Mouse (Mus musculus): ENCODE data around the gene Pigv.

Gene Pigv

DNA sequence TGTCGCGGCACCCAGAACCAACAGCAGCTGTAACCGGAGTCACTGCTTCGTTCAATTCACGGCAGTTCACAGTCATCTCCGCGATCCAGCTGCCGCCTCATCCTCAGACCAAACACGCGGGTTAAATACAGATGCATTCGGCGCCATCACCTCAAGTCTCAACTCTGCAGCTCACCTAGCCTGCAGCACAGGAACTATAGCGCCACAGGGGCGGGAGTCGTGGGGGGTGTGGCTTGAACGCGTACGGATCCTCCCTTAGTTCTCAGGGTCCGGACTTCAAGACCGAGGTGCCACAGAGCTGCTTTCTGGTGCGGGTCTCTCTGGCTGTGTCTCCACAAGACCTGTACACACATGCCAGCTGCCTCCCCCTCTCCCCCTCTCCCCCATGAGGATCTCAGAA, 26.8 kb downstream of the Pigv start:
- DNase-seq (ENCODE audit: low spot score in 2 of 2) = no peak

- no peak for DNase-seq (ENCODE audit: low spot score in 2 of 2)
Measured at GRCm38 (mm10) chr4:133645195-133645594, 27.3 kb downstream of the Pigv start.

GRCm38 (mm10) chr4:133634043-133634410, 38.4 kb downstream of the Pigv start:
- no peak for DNase-seq (ENCODE audit: low spot score in 2 of 2)

DNA sequence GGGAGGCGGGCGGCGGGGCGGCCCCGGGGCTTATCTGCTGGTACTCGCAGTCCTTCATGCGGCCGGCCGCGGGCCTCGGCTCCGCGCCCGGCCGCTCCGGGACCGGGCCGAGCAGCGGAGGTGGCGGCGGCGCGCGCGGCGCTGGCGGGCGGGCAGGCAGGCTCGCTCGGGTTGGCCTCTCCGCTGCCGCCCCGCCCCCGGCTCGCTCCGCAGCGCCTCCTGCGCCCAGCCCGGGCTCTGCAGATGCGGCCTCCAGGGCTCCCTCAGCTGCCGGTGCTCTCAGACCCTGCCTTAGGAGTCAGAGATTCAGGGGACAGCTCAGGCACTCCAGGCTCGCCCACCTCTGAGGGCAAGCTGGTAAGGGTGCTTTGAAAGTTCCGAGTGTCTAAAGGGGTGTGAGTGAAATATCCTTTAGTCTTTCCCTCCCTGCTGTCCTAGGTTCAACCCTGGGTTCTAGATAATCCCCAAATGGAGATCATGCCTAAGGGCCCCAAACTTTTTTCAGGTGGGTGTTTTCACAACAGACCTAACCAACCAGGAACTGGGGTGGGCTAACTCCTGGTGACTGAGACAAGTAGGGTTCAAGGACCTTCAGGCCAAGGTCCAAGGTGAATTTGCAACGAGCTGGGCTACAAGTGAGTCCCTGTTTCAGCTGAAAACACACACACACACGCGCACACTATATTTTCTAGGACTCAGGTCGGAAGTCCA, 39.0 kb downstream of the Pigv start:
- DNase-seq (ENCODE audit: low spot score in 2 of 2) = peak; percentile 83 to 90

DNA sequence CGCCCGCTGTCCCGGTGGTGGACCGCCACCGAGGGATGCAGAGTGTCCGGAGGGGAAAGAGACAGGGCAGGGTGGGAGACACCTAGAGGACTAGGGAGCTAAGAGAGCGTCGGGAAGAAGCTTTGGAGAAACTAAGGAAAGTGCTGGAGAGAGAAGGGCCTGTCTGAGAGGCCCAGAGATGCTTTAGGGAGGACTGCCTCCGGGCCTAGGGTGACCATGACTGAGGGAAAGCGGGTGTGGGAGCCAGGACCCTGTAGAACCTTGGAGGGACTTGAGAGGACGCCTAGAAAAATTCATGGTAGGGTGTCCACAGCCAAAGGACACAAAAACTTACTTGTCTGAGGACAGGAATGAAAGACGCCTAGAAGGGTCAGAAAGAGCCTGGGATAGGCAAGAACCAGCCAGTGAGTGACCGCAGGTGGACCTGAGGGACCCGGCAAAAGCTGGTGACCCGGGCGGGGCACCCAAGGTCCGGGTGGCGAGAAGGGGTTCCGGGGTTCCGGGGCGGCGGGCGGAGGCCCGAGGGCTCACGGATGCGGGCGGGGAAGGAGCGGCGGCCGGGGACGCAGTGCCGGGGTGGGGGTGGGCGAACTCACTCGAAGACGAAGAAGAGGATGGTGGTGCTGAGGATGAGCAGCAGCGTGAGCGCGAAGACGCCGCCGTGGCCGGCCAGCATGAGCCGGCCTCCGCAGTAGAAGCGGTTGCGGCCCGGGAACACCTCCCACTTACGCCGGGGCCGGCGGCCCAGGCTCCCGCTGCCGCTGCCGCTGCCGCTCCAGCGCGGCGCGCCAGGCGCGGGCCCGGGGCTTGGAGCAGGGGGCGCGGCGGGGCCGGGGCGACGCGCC, 39.7 kb downstream of the Pigv start:
- DNase-seq (ENCODE audit: low spot score in 2 of 2) = no peak

- DNase-seq (ENCODE audit: low spot score in 2 of 2) = no peak
Measured at GRCm38 (mm10) chr4:133631769-133632411, 40.6 kb downstream of the Pigv start.

GRCm38 (mm10) chr4:133631071-133631768, 41.2 kb downstream of the Pigv start:
- no peak for DNase-seq (ENCODE audit: low spot score in 2 of 2)

DNA sequence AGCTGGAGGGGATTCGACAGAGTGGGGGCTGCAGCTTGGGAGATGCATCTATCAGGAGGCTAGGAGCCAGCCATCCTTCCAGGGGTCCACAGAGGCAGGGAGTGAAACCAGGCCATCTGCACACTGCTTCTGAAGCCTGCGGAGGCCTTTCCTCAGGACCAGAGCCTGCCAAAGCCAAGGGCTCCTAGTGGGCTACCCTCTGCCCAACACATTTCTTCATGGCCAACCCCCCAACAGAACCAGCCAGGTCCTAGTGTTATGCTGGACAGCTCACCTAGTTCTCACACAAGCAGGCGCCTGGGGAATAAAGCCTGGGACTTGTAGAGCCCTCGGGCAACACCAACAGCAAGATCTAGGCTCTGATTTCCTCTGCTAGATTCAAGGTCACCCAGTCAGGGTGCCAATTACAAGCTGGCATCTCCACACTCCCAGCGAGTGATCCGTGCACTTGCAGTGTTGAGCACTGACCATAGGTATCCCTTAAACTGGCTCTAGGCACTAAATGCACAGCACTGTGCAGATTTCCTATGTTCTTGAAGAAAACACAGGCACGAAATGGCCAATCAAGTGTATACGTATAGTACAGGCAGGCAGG, 42.0 kb downstream of the Pigv start:
- no peak for DNase-seq (ENCODE audit: low spot score in 2 of 2)

GRCm38 (mm10) chr4:133629191-133629590, 43.3 kb downstream of the Pigv start:
- DNase-seq (ENCODE audit: low spot score in 2 of 2) = no peak

GRCm38 (mm10) chr4:133628517-133628916, 43.9 kb downstream of the Pigv start:
- no peak for DNase-seq (ENCODE audit: low spot score in 2 of 2)

DNA sequence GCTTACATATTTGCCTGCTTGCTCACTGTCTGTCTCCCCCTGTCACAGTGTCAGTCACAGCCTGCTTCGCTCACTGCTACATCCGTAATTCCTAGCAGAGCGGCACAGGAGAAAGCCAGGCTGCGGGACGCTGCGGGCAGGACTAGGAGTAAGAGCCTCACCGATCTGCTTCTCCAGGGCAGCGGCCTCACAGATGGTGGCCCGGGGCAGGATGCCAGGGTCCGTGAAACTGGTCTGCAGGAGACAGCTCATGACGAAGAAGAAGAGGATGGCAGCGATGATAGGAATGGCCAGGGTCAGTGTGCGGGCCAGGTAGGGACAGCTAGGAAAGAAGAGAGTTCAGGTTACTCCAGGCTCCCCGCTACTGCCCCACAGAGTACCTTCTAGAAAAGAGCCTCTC, 45.4 kb downstream of the Pigv start:
- DNase-seq (ENCODE audit: low spot score in 2 of 2) = no peak

- no peak for DNase-seq (ENCODE audit: low spot score in 2 of 2)
Measured at GRCm38 (mm10) chr4:133626621-133627020, 45.8 kb downstream of the Pigv start.

- DNase-seq (ENCODE audit: low spot score in 2 of 2) = no peak
Measured at GRCm38 (mm10) chr4:133626221-133626620, 46.2 kb downstream of the Pigv start.

DNA sequence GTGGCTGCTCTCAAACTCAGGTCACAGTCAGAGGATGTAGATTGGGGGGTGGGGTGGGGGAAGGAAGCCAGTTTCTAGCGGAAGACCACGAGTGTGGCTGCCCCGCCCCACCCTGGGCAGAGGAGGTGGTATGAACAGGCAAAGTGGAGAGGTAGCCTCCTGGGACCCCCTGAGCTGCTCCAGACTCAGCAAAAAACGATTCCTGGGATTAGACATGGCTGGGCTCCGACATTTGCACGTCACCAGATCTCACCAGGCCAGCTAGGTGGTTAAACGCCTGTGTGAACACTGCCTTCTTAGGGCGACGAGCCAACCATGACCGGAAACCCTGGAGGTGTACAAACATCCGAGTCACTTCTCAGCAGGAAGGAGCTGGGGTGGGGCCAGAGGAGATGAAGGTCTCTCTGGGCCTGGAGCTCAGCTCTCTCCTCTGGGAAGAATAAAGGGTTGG, 46.8 kb downstream of the Pigv start:
- DNase-seq (ENCODE audit: low spot score in 2 of 2) = no peak

- no peak for DNase-seq (ENCODE audit: low spot score in 2 of 2)
Measured at GRCm38 (mm10) chr4:133624830-133625229, 47.6 kb downstream of the Pigv start.

DNA sequence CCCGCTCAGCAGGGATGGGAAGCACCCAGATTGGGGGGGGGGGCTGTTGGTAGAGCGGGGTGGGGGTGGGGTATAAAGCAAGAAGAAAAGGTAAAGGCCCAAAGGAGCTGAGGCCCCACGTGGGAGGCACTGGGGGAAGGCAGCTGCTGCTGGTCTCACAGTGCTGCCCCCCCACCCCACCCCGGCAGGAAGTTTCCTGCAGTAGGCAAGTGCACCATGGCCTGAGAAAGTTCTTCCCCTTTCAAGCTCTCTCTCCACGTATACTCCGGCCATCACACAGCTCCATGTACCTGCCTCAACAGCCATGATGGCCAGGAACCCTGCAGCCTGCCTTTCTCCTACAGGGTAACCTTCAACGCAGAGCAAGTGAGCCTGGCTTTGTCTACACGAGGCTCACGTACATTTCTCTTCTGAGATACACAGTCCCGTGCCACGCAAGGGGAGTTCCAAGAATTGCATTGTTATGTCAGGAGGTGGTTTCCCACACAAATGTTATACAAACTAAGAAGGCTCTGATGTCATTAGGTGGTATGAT, 50.2 kb downstream of the Pigv start:
- no peak for DNase-seq (ENCODE audit: low spot score in 2 of 2)

- DNase-seq (ENCODE audit: low spot score in 2 of 2) = no peak
Measured at GRCm38 (mm10) chr4:133620668-133621067, 51.8 kb downstream of the Pigv start.

DNA sequence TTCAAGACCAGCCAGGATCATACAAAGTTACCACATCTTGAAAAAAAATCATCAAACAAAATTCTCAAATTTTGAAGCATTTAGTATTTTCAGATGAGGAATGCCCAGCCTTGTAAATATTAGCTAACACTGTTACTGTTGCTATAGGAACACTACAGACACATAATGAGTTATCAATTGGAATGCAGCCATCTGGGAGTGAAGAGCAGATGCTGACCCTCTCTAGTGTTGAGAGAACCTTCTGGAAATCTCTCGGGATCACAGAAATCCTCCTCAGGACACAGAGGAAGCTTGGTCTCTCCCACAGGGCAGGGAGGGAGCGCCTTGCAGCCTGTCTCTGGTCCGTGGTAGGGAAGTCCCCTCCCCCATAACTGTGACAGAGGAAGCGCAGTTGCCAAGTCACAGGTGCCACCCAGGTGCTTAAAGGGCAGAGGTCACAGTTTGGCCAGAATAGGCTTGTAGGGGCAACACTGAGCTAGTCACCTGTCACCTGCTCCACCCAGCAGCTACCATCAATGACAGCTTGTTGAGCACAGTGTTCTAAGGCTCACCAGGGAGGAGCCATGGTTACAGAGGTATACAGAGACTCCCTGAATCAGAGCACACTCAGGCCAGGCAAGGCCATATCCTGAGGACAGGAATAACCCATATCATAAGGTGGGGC, 52.8 kb downstream of the Pigv start:
- DNase-seq (ENCODE audit: low spot score in 2 of 2) = no peak

DNA sequence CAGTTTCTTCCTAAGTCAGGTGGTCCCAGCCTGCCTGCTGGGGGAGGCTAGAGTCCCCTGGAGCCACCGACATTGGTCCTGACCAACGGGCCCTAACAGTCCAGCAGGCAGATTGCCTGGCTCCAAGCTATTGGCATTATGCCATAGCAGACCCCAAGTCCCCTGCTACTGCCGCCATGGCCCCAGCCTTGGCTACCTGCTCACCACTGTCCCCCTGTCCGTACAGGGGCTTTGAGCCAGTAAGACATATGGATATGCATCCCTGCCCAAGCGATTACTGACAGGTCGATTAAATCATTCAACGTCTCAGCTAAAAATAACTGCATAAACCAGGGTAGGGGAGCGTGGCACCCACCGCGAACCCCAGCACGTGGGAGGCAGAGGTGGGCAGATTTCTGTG, 54.5 kb downstream of the Pigv start:
- DNase-seq (ENCODE audit: low spot score in 2 of 2) = no peak

DNA sequence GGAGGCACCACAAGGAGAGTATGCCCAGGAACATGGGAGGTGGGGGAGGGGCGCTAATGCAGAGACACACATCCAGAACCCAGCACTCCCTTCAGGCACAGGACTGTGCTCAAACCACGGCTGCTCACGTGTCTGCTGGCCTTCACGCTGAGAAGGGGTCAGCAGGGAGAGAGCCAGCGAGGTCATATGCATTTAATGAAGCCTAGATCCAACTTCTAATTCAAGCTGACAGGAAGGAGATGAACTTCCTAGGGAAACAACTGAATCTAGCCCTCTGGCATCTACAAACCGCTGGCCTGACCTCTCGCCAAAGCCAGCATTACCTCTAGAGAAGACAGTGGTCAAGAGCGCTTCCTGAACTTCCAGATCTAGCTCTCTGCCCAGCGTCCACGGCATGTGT, 57.0 kb downstream of the Pigv start:
- no peak for DNase-seq (ENCODE audit: low spot score in 2 of 2)

GRCm38 (mm10) chr4:133614274-133614761, 58.1 kb downstream of the Pigv start:
- no peak for DNase-seq (ENCODE audit: low spot score in 2 of 2)

All from urinary bladder, postnatal 4 days (tissue).